35 mouse cellular contexts compared by ENCODE assay signal in genomic region chr1:140373532-140373931, GRCm38 (mm10).
"Had no signal": no experiment of that assay in that cellular context is flagged by ENCODE, and none has a peak within 500 bp of the region (broad histone marks: within the 10 kb centered on the region; RNA-seq: fewer than 3 reads in every experiment).

No protein-coding gene starts in this region.

- H3K4me3 ChIP-seq: heart, embryonic 10.5 days; heart, embryonic 12.5 days; heart, embryonic 13.5 days; heart, embryonic 15.5 days; hindbrain, embryonic 10.5 days; hindbrain, embryonic 12.5 days; hindbrain, embryonic 13.5 days; hindbrain, embryonic 15.5 days; intestine, embryonic 15.5 days; kidney, embryonic 15.5 days; layer of hippocampus, adult 2 months; left cerebral cortex, adult 2 months had no signal

- H3K27me3 ChIP-seq: heart, embryonic 12.5 days; heart, embryonic 13.5 days; heart, embryonic 15.5 days; hindbrain, embryonic 12.5 days; hindbrain, embryonic 13.5 days; hindbrain, embryonic 15.5 days; intestine, embryonic 15.5 days; kidney, embryonic 15.5 days had no signal

- DNase-seq: heart, postnatal 10 days; heart, postnatal 14 days; heart, postnatal 36 days; heart, postnatal 4 days; kidney, adult 11 months; kidney, adult 18-20 months; kidney, adult 2 months; kidney, adult 8-10 months; kidney, adult 9 months; kidney, postnatal 10 days; kidney, postnatal 14 days; kidney, postnatal 25 days; kidney, postnatal 36 days; kidney, postnatal 4 days; layer of hippocampus, adult 9-11 months; layer of hippocampus, postnatal 36 days had no signal

- H3K36me3 ChIP-seq: heart, embryonic 10.5 days; heart, embryonic 12.5 days; heart, embryonic 13.5 days; heart, embryonic 15.5 days; hindbrain, embryonic 10.5 days; hindbrain, embryonic 12.5 days; hindbrain, embryonic 13.5 days; hindbrain, embryonic 15.5 days; intestine, embryonic 15.5 days; kidney, embryonic 15.5 days had no signal

- ATAC-seq: hindbrain, embryonic 16.5 days; hindbrain, postnatal 0 days; inflammation-experienced regulatory T-cells, adult 6 months; intestine, embryonic 15.5 days; intestine, embryonic 16.5 days; intestine, postnatal 0 days had no signal

- H3K27ac ChIP-seq: heart, embryonic 10.5 days; heart, embryonic 13.5 days; heart, embryonic 15.5 days; hindbrain, embryonic 10.5 days; hindbrain, embryonic 12.5 days; hindbrain, embryonic 13.5 days; hindbrain, embryonic 14.5 days; hindbrain, embryonic 15.5 days; hindbrain, postnatal 0 days; intestine, embryonic 15.5 days; kidney, embryonic 15.5 days; kidney, postnatal 0 days; layer of hippocampus, adult 2 months; left cerebral cortex, adult 2 months had no signal

- H3K4me1 ChIP-seq: heart, embryonic 13.5 days; heart, embryonic 15.5 days; hindbrain, embryonic 10.5 days; hindbrain, embryonic 12.5 days; hindbrain, embryonic 13.5 days; hindbrain, embryonic 15.5 days; intestine, embryonic 15.5 days; kidney, embryonic 15.5 days had no signal

- H3K9me3 ChIP-seq: heart, embryonic 10.5 days; heart, embryonic 12.5 days; heart, embryonic 13.5 days; heart, embryonic 15.5 days; hindbrain, embryonic 10.5 days; hindbrain, embryonic 12.5 days; hindbrain, embryonic 13.5 days; hindbrain, embryonic 15.5 days; intestine, embryonic 15.5 days; kidney, embryonic 15.5 days had no signal
